ENCODE assay signal across 18 mouse cellular contexts in genomic region chr12:36826766-36827165, GRCm38 (mm10).
DNase-seq lines count a peak whose midpoint lies in the region; ATAC-seq and TF ChIP-seq lines count a peak whose summit lies in the region.
"Had no signal": no experiment of that assay in that cellular context is flagged by ENCODE, and none has a peak within 500 bp of the region (broad histone marks: within the 10 kb centered on the region; RNA-seq: fewer than 3 reads in every experiment).

No protein-coding gene starts in this region.

- no peak overlapping the region for H3K4me3 ChIP-seq in kidney, adult 2 months (ENCODE audit: insufficient read depth, low read depth, low read length)
- no peak overlapping the region for H3K4me3 ChIP-seq in kidney, embryonic 14.5 days (ENCODE audit: low read length)
- H3K4me3 ChIP-seq in midbrain, embryonic 14.5 days (replicated peaks; ENCODE audit: low read depth, low read length), result no peak overlapping the region
- H3K4me3 ChIP-seq in midbrain, embryonic 13.5 days (replicated peaks), result no peak overlapping the region
- no peak overlapping the region for H3K4me3 ChIP-seq in limb, embryonic 12.5 days (replicated peaks)
- H3K4me3 ChIP-seq: heart, embryonic 13.5 days; liver, embryonic 12.5 days; midbrain, embryonic 12.5 days; neural tube, embryonic 12.5 days had no signal

- no peaks in the 10 kb centered on the region for H3K9me3 ChIP-seq in kidney, embryonic 14.5 days (ENCODE audit: control insufficient read depth, low read length)
- H3K9me3 ChIP-seq in midbrain, embryonic 14.5 days (ENCODE audit: control insufficient read depth, low read length), result no peaks in the 10 kb centered on the region
- no peaks in the 10 kb centered on the region for H3K9me3 ChIP-seq in midbrain, embryonic 13.5 days
- no peaks in the 10 kb centered on the region for H3K9me3 ChIP-seq in limb, embryonic 12.5 days
- H3K9me3 ChIP-seq: heart, embryonic 13.5 days; liver, embryonic 12.5 days; midbrain, embryonic 12.5 days; neural tube, embryonic 12.5 days had no signal

- H3K4me1 ChIP-seq in kidney, adult 2 months (ENCODE audit: control insufficient read depth, insufficient read depth, low read length), result no peaks in the 10 kb centered on the region
- no peaks in the 10 kb centered on the region for H3K4me1 ChIP-seq in kidney, embryonic 14.5 days (ENCODE audit: control insufficient read depth, insufficient read depth, low read length)
- no peaks in the 10 kb centered on the region for H3K4me1 ChIP-seq in midbrain, embryonic 14.5 days (ENCODE audit: control insufficient read depth, insufficient read depth, low read length)
- no peaks in the 10 kb centered on the region for H3K4me1 ChIP-seq in midbrain, embryonic 13.5 days (replicated peaks)
- H3K4me1 ChIP-seq in limb, embryonic 12.5 days (replicated peaks), result peaks cover 7% of the 10 kb centered on the region; the same call in 1 of the 2 replicates
- H3K4me1 ChIP-seq: liver, embryonic 12.5 days; midbrain, embryonic 12.5 days; neural tube, embryonic 12.5 days had no signal

- no peak overlapping the region for H3K4me2 ChIP-seq in kidney, embryonic 14.5 days (replicated peaks; ENCODE audit: low read depth, low read length)
- H3K4me2 ChIP-seq in midbrain, embryonic 14.5 days (ENCODE audit: low read length), result no peak overlapping the region
- no peak overlapping the region for H3K4me2 ChIP-seq in midbrain, embryonic 13.5 days (replicated peaks)
- H3K4me2 ChIP-seq in limb, embryonic 12.5 days, result no peak overlapping the region
- H3K4me2 ChIP-seq: heart, embryonic 13.5 days; liver, embryonic 12.5 days; midbrain, embryonic 12.5 days; neural tube, embryonic 12.5 days had no signal

- H3K27ac ChIP-seq in kidney, adult 2 months (ENCODE audit: insufficient read depth, low read depth, low read length), result no peak overlapping the region
- H3K27ac ChIP-seq in kidney, embryonic 14.5 days (ENCODE audit: low read depth, low read length), result no peak overlapping the region
- H3K27ac ChIP-seq in midbrain, embryonic 14.5 days (replicated peaks; ENCODE audit: low read depth, low read length), result no peak overlapping the region
- no peak overlapping the region for H3K27ac ChIP-seq in midbrain, embryonic 13.5 days
- peak overlapping the region; percentile 24; the same call in 1 of the 2 replicates for H3K27ac ChIP-seq in limb, embryonic 12.5 days
- H3K27ac ChIP-seq: heart, embryonic 13.5 days; liver, embryonic 12.5 days; midbrain, embryonic 12.5 days; neural tube, embryonic 12.5 days had no signal

- H3K27me3 ChIP-seq in kidney, adult 2 months (replicated peaks; ENCODE audit: control insufficient read depth, insufficient read depth, low read length), result no peaks in the 10 kb centered on the region
- no peaks in the 10 kb centered on the region for H3K27me3 ChIP-seq in kidney, embryonic 14.5 days (ENCODE audit: control insufficient read depth, insufficient read depth, low read length)
- H3K27me3 ChIP-seq in midbrain, embryonic 14.5 days (ENCODE audit: control insufficient read depth, insufficient read depth, low read length), result no peaks in the 10 kb centered on the region
- no peaks in the 10 kb centered on the region for H3K27me3 ChIP-seq in midbrain, embryonic 13.5 days
- no peaks in the 10 kb centered on the region for H3K27me3 ChIP-seq in limb, embryonic 12.5 days
- H3K27me3 ChIP-seq: CH12.LX; heart, embryonic 13.5 days; liver, embryonic 12.5 days; midbrain, embryonic 12.5 days; neural tube, embryonic 12.5 days had no signal

- no peak for TF ChIP-seq POLR2A in kidney, adult 2 months (IDR thresholded peaks at IDR 0.05; ENCODE audit: low read depth, low read length)

- no peak overlapping the region for H3K9ac ChIP-seq in kidney, embryonic 14.5 days (ENCODE audit: low read depth, low read length)
- H3K9ac ChIP-seq in midbrain, embryonic 14.5 days (replicated peaks; ENCODE audit: low read length), result no peak overlapping the region
- no peak overlapping the region for H3K9ac ChIP-seq in midbrain, embryonic 13.5 days (replicated peaks)
- H3K9ac ChIP-seq in limb, embryonic 12.5 days (replicated peaks), result no peak overlapping the region
- H3K9ac ChIP-seq: heart, embryonic 13.5 days; liver, embryonic 12.5 days; midbrain, embryonic 12.5 days; neural tube, embryonic 12.5 days had no signal

- DNase-seq in adrenal gland, postnatal 10 days, result peak; percentile 8
- no peak for DNase-seq in adrenal gland, adult (ENCODE audit: inconsistent age in 2 of 2, low spot score in 1 of 2)
- peak; percentile 19 for DNase-seq in kidney, adult 2 months
- DNase-seq in midbrain, embryonic 14.5 days, result peak; percentile 52
- no peak for DNase-seq in thymus, postnatal 14 days
- DNase-seq: cerebellum, adult 18-20 months; gastrocnemius, postnatal 25 days; right cerebral cortex, postnatal 25 days; thymus, postnatal 4 days had no signal

- ATAC-seq in kidney, embryonic 14.5 days (ENCODE audit: low FRiP score, low TSS enrichment), result no peak
- no peak for ATAC-seq in midbrain, embryonic 14.5 days (ENCODE audit: low FRiP score, low TSS enrichment)
- no peak for ATAC-seq in midbrain, embryonic 13.5 days
- ATAC-seq in limb, embryonic 12.5 days (ENCODE audit: insufficient number of reproducible peaks, insufficient read depth, low FRiP score, low TSS enrichment, low read depth), result no peak
- ATAC-seq: inflammation-experienced regulatory T-cells, adult 6 months; liver, embryonic 12.5 days had no signal

- whole genome bisulfite sequencing in kidney, adult 2 months, result 52% methylated on average over 6 of the region's 6 CpGs
- WGBS in kidney, embryonic 14.5 days, result 62% methylated on average over 6 of the region's 6 CpGs
- WGBS in midbrain, embryonic 14.5 days, result 83% methylated on average over 6 of the region's 6 CpGs
- WGBS in midbrain, embryonic 13.5 days, result 81% methylated on average over 6 of the region's 6 CpGs
- WGBS in limb, embryonic 12.5 days, result 49% methylated on average over 6 of the region's 6 CpGs

- H3K36me3 ChIP-seq in kidney, adult 2 months (ENCODE audit: control insufficient read depth, insufficient read depth, low read length), result no peaks in the 10 kb centered on the region
- no peaks in the 10 kb centered on the region for H3K36me3 ChIP-seq in kidney, embryonic 14.5 days (ENCODE audit: control insufficient read depth, insufficient read depth, low read length)
- H3K36me3 ChIP-seq in midbrain, embryonic 14.5 days (ENCODE audit: control insufficient read depth, insufficient read depth, low read length), result no peaks in the 10 kb centered on the region
- H3K36me3 ChIP-seq in midbrain, embryonic 13.5 days, result no peaks in the 10 kb centered on the region
- H3K36me3 ChIP-seq in limb, embryonic 12.5 days, result no peaks in the 10 kb centered on the region
- H3K36me3 ChIP-seq: heart, embryonic 13.5 days; liver, embryonic 12.5 days; midbrain, embryonic 12.5 days; neural tube, embryonic 12.5 days had no signal

- TF ChIP-seq CTCF in kidney, adult 2 months (conservative IDR thresholded peaks at IDR 0.05; ENCODE audit: insufficient read depth, insufficient read length, low read depth, low read length), result no peak

Comparison
In these comparisons a context has a peak if more than half of its experiments do, and no peak if none do; other contexts are left out.
1. DNase-seq: peak in adrenal gland, postnatal 10 days (single experiment), kidney, adult 2 months (single experiment) and midbrain, embryonic 14.5 days (single experiment); none in adrenal gland, adult (0 of 2) and thymus, postnatal 14 days (single experiment).